Mouse (Mus musculus) embryonic stem cell, embryonic (primary cell): Measurements from ENCODE around the gene Gng12.
"Not testable (repeated sequence)": the region's sequence is repeated elsewhere in the genome, so short reads cannot be mapped to it uniquely, and the experiment has no call there.

ENCODE experiments used
- CTCF ChIA-PET, 4 experiments: fragments of 300-600 bp in 2 of 4; fragments of 350-600 bp in 2 of 4; sonication (Branson Sonifier 250); formaldehyde crosslinking; loops; one replicate each; lab custom pipeline; 2022; ENCODE audit warnings: inconsistent platforms in 2 of 4; lab: Charles Lee
- POLR2A ChIA-PET, 4 experiments: fragments of 300-600 bp in 2 of 4; fragments of 350-600 bp in 2 of 4; sonication (Branson Sonifier 250); formaldehyde crosslinking; loops; one replicate each; lab custom pipeline; 2022; ENCODE audit warnings: antibody characterized with exemption in 4 of 4, inconsistent platforms in 1 of 4; lab: Charles Lee

The Gng12 gene

DNA sequence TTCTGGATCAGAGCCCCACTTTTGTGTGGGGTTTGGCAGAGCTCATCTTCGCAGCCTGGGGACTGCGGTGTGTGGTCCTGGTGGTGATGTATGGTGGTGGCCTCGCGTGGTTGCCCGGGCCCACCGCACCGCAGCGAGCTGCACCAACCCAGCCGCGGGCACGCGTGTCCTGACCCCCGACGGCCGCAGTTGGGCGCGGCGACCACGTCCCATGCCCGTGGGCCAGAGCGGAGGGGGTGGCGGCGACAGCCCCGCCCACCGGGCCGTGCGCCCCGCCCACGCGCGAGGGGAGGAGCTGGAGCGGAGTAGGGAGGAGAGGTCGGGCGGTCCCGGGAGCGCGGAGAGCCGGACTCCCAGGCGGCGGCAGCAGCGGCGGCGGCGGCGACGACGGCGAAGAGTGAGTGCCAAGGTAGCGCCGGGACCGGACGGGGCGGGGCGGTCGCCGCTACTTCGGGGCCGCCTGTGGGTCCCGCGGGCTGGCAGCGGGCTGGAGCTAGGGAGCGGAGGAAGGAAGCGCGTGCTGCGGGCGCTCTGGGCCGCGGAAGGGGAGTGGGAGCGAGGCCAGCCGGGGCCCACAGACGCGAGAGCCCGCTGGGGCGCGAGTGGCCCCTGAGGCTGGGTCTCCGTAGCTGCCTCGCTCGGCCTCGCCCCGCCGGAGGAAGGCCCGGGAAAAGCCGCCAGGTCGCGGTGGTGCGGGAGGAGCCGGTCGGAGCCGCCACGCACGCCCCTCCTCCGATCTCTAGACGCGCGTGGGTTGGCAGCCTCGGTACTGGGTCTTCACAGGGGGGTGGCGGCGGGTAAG is at the start of gene Gng12:
Gene Gng12 (plus strand): TSS at position 279 of the 802 bp plus-strand sequence.
- CTCF ChIA-PET = interaction anchor here in 3 of 4 experiments (0.6 to 0.7 kb wide), 5 partner anchors 18 to 777 kb away, joined by 3 to 7 read pairs (median 3); no protein-coding TSS in a partner anchor

DNA sequence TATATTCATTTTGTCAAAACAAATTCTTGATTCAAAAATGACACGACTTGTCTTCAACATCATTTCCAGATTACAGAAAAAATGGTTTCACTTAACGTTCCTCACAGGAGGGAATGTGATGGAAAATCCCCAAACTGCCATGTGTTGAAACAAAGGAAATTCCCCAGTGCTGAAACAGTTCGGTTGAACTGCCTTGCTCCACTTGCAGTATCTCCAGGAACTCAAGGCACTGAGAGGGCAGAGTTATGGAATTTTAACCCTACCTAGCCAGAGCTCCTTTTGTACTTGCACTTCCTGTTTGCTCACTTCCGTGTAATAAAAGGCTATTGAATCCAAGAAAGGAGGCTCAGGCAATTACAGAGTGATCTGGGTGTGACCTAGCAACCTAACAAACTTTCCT is 47.3 kb upstream of the Gng12 start:
- ChIA-PET POLR2A (interaction anchor here in 1 of 4 experiments (0.6 kb wide), 1 partner anchor 319 kb away, joined by 3 read pairs; no protein-coding TSS in a partner anchor), CTCF (no interaction called here)

More for the DNA sequence above, at the start of gene Gng12:
- POLR2A ChIA-PET = interaction anchor here (0.6 to 3.3 kb wide), 32 partner anchors 8 to 373 kb away, joined by 3 to 25 read pairs (median 4); partner anchors contain the start of gene Gadd45a (in 3 of the 4)

DNA sequence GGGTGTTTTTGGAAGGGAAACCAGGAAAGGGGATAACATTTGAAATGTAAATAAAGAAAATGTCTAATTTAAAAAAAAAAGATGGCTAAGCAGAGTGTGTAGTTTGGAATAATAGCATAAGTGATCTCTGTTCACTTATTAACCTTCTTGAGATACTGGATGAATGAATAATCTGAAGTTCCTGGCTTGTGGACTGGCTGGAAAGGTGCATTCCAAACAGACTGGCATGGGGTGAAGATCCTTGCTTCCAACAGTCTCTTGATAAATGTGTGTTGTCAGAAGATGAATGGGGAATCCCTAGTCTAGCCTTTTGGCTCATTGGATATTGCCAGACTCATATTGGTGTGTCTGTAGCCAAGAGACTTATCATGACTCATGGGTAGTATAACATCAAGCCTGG is 40.0 kb upstream of the Gng12 start:
- CTCF ChIA-PET = no interaction called here
- POLR2A ChIA-PET = no interaction called here

DNA sequence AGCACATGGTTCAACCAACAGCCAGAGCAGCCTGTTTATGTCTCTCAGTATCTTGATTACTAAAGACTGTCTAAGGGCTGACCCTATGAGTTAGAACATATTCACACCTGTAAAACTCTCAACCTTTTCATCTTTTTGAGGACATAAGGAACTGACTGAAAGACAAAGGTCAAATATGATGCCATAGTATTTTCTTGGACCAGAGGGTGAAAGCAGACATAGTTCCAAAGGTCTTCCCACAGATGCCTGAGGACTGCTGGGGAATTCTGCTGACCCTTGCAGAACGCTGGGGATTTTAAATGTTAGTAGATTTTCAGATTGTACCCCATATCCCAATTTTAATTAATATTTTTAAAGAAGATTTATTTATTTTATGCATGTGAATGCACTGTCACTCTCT is 37.8 kb upstream of the Gng12 start:
- CTCF ChIA-PET = no interaction called here
- POLR2A ChIA-PET = no interaction called here

DNA sequence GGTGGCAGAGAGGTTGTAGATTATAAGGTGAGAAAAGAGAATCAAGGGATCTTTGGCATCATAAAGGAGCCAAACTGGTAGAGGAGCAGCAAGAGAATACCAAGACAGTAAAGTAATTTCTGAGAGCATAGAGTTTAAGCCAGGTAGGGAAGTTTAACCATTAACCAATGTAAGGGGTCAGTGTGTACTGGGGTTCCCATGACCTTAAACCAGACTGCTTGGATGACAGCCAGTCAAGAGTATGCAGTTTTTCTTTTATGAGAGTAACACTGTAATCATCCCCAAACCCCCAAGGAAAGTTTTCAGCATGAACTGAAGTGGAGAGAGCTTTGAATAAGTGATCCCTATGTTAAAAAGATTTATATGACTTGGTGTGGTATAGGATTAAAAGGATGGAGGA is 36.8 kb upstream of the Gng12 start:
- ChIA-PET POLR2A (no interaction called here), CTCF (no interaction called here)

DNA sequence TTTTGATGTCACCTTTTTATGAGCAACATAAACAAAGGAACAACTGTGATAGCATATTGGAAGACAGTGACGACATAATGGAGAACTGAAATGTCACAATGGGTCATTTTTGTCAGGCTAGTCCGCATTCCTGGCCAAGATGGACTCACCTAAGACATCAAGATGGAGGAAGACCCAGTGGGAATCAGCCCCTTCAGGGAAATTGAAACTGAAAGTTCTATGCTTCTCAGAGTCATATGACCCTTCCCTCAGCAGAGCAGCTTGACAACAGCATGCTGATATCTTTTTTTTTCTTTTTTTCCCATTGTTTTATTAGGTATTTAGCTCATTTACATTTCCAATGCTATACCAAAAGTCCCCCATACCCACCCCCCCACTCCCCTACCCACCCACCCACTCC is 31.7 kb upstream of the Gng12 start:
- CTCF ChIA-PET = no interaction called here
- POLR2A ChIA-PET = no interaction called here

DNA sequence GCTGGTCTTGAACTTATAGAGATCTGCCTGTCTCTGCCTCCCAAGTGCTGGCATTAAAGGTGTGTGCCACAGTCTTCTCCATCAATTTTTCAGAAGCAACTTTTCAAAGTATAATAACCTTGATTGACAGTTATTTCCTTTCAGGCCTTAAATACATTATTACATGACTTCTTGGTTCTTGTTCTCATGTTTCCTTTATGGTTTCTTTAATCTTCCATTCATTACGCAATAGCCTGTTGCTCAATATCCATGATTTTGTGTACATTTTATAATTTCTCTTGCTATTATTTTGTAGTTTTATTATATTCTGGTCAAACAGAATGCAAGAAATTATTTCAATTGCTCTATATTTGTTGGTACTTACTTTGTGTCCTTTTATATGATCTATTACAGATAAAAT is 29.9 kb upstream of the Gng12 start:
- ChIA-PET CTCF (no interaction called here), POLR2A (no interaction called here)

DNA sequence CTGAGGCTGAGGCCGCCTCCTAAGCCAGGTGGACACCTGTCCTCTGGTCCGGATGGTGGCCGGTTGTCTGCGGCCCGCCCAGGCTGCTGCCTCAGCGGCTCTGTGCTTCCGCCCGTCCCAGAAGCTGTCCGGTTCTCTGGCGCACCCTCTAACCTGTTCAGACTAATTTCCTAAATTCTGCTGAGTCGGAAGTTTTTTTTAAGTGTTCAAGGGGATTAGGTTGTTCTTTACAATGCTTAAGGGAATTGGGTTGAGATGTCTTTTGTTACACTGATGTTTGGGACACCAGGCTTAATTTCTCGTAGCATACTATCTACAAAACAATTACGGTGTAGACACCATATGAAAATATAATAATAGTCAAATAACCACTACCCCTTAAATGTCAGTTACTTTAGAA is 19.1 kb upstream of the Gng12 start:
- CTCF ChIA-PET = not testable (repeated sequence)
- POLR2A ChIA-PET = interaction anchor here in 1 of 4 experiments (1.1 kb wide), 1 partner anchor 34 kb away, joined by 3 read pairs; no protein-coding TSS in a partner anchor

DNA sequence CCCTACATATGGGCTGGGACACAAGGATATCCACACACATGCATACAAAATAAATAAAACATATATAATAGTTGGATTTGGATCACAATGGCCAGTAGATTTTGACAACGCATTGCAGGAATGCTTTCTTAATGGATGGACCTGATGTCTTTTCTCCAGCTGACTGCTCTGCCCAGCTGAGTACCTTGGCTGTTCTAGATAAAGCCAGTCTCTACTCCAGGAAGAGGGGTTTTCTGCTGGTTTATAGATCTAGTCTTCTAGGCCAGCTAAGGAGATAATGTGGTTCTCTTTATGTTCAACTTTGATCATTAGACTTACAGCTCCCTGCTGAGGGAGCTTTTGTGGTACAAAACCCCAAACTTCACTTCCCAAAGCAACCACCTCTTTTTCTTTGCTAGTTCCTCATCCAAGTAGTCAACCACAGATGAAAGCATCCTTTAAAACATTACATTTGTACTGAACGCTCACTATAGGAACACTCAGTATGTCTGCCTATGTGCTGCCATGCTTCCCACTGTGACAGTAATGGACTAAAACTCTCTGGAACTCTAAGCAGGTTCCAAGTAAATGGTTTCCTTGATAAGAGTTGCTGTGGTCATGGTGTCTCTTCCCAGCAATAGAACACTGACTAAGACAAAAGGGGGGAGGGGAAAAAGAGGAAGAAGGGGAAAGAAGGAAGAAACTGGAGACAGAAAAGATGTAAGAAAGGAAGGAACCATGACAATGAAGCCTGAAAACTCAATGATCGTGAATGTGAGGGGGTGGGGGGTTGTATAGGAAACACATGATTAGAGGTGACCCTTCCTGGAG is 5.6 kb upstream of the Gng12 start:
- CTCF ChIA-PET = no interaction called here
- POLR2A ChIA-PET = interaction anchor here in 1 of 4 experiments (0.7 kb wide), 1 partner anchor 145 kb away, joined by 4 read pairs; no protein-coding TSS in a partner anchor

DNA sequence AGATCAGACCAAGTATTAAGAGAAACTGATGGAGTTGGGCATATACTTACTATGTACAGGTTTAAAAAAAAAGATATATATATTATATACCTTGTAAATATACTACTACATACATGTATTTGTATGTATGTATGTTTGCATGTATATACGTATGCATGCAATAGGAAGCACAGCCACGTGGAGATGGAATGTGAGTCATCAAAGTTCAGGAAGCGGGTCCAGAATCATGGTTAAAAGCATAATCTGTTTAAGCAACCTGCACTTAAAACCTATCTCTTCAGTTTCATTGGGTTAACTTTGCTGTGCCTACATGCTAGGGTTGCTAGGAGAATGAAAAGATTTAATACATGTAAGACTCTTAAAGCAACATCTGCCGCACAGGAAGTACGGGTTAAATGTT is 2.2 kb upstream of the Gng12 start:
- POLR2A ChIA-PET = no interaction called here

DNA sequence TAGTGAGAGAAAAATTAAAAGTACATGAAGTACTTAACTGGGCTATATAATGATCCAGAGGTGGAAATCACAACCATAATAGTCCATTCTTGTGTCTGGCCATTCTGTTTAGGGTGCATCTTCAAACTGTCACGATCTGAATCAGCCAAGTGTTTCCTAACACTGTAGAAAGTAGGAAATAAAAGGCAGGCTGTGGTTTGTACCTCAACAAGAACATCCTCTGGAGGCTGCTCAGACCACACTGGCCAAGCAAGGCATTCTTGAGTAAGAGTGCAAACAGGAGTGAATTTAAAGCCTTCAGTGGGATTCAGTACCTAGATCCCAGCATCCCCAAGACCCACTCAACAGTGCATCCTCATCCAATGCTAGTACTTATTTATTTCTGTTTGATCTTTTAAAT is 1.2 kb upstream of the Gng12 start:
- ChIA-PET POLR2A (interaction anchor here in 2 of 4 experiments (1.2 to 2.5 kb wide), 2 partner anchors 218 to 286 kb away, joined by 3 to 12 read pairs; no protein-coding TSS in a partner anchor), CTCF (no interaction called here)

More for the DNA sequence above, 2.2 kb upstream of the Gng12 start:
- CTCF ChIA-PET = interaction anchor here in 1 of 4 experiments (0.6 kb wide), 1 partner anchor 34 kb away, joined by 5 read pairs; no protein-coding TSS in a partner anchor

DNA sequence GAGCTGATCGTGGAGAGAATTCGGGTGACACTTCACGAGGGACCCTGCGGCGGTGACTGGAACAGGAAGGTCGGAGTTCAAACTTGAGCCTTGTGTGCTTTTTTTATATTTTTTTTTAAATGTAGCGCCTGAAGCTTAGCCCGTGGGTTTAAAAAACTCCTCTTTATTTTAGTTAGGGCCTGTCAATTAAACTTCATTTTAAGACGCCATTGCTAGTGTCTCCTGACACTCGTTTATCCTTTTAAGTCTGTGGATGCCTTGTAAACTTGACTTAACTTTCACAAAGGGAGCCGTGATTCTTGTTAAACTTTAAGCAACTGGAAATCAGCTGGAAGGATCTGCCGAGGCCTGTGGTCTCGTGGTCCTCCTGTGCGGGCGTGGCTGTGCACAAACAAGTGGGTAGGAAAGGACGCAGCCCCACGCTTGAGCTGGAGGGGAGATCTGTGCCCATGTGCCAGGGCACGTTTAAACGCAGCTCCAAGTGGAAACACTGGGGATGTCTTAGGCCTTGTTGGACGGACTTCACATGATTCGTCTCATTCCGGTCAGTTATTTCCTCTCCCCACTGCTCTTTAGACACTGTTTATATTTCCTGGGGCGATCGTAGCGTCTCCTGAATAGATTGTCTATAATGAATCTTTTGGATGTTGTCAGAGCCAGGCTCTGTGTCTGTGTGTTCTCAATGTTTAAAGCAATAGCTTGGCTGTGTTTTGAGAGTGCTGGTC is 886 bp downstream of the Gng12 start:
- CTCF ChIA-PET = interaction anchor here in 1 of 4 experiments (0.6 kb wide), 1 partner anchor 57 kb away, joined by 4 read pairs; no protein-coding TSS in a partner anchor
- POLR2A ChIA-PET = interaction anchor here (0.5 to 3.3 kb wide), 28 partner anchors 8 to 1883 kb away, joined by 3 to 25 read pairs (median 4); partner anchors contain the start of genes Gadd45a (in 3 of the 4) and Mad2l1 (in 1 of the 4)

DNA sequence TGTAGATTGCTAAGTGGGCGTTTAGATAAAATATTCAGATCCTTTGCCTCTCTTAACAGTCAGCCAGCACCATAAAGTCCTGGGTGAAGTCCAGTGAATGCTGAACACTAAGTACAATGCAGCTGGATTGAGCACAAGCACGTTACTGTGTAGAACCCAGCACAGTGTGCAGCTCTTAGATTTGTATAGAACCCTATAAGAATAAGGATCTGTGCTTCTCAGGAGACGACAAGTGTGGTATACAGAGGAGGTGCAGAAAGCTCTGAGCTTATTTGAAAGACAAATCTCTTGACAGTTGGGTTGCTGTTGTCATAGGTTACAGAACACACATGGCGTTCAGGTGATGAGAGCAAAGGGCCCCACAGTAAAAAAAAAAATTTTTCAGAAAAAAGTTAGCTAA is 1.8 kb downstream of the Gng12 start:
- POLR2A ChIA-PET = interaction anchor here in 3 of 4 experiments (0.6 to 3.3 kb wide), 9 partner anchors 8 to 363 kb away, joined by 3 to 25 read pairs (median 7); partner anchors contain the start of genes Gadd45a (in 2 of the 3) and Mad2l1 (in 1 of the 3)
- CTCF ChIA-PET = no interaction called here

DNA sequence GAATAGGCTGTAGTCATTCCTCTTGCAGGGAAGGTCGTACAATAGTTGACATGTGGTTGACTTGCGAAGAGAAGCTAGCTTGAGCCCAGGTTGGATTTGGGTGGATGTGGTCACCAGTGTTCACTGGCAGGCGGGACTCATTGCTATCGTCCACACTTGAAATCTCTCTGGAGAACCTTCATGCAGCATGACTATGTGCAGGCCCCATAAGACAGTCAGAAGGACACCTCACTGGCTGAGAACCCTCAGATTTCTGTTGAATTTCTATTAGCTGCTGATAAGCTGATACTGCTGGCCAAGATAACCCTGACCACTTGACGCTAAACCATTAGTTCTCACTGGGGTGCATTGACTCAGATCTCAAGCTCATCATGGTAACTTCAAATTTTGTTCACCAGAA is 5.7 kb downstream of the Gng12 start:
- POLR2A ChIA-PET = interaction anchor here in 3 of 4 experiments (0.6 to 1.7 kb wide), 7 partner anchors 8 to 244 kb away, joined by 3 to 9 read pairs (median 5); no protein-coding TSS in a partner anchor
- CTCF ChIA-PET = interaction anchor here in 2 of 4 experiments (1.3 kb wide), 2 partner anchors 27 to 269 kb away, joined by 3 read pairs; no protein-coding TSS in a partner anchor

DNA sequence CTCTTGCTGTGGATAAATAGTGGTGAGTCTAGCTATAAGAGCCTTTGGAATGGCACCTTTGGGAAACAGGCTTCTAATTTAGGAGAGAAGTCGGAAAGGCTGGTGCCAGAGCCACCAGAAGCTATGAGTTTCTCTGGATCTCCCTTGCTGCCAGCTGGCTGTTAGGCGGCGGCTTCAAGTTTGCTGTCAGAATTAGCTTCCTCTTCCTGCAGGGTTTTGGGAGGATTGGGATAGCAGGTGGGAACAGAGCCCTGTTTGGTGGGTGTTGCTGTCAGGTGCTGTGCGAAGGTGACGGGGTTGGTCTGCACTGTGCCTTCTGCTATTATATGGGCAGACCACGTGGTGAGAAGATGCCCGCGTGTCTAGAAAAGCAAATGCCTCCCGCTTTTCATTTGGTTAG is 7.0 kb downstream of the Gng12 start:
- ChIA-PET CTCF (no interaction called here), POLR2A (interaction anchor here in 2 of 4 experiments (0.9 to 1.7 kb wide), 3 partner anchors 12 to 23 kb away, joined by 3 to 8 read pairs (median 5); no protein-coding TSS in a partner anchor)

DNA sequence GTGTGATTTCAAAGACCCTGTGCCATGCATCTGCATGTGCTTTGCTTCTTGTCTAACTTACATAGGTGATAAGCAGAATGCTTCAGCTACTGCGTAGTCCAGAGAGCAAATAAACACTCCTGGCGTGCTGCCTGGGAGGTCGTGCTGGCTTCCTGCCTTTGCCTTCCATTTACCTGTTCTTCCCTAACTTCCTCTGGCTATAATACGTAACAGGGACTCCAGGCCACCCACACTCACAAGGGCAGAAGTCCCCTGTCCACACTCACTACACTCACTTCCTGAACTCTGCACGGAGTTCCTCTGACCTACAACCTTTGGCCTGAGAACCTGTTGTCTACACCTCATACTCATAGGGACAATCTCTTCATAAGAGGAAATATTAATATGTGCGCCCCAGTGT is 7.5 kb downstream of the Gng12 start:
- POLR2A ChIA-PET = interaction anchor here in 2 of 4 experiments (1.0 to 1.2 kb wide), 3 partner anchors 8 to 133 kb away, joined by 3 to 5 read pairs (median 4); partner anchors contain the start of gene Gng12 (in 1 of the 2)
- CTCF ChIA-PET = no interaction called here

DNA sequence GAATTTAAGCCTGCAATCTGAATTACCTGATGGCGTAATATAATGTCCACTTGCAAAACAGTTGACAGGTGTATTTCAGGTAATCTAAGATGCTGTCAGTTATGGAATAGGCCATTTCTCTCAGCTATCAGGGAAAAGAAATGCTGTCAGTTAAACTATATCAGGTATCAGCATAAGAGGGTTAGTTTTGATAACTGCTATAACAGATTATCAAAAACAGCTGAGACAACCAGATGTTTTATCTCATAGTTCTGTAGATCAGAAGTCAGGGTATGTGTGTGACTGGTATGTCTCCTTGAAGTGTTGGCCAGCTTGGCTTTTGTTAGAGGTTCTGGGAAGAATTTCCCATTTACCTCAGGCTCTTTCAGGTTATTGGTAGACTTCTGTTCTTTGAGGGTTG is 10.0 kb downstream of the Gng12 start:
- ChIA-PET POLR2A (interaction anchor here in 2 of 4 experiments (1.0 to 3.6 kb wide), 2 partner anchors 9 kb away, joined by 4 to 13 read pairs; partner anchors contain the start of gene Gng12 (in 1 of the 2)), CTCF (interaction anchor here in 1 of 4 experiments (1.3 kb wide), 1 partner anchor 57 kb away, joined by 4 read pairs; no protein-coding TSS in a partner anchor)
